ENCODE assay signal across 30 mouse cellular contexts in genomic region chr4:64811974-64812373, GRCm38 (mm10).
DNase-seq lines count a peak whose midpoint lies in the region; ATAC-seq and TF ChIP-seq lines count a peak whose summit lies in the region.
"Had no signal": no experiment of that assay in that cellular context is flagged by ENCODE, and none has a peak within 500 bp of the region (broad histone marks: within the 10 kb centered on the region; RNA-seq: fewer than 3 reads in every experiment).

No protein-coding gene starts in this region.

- DNase-seq in kidney, adult 11 months: peak; percentile 84
- DNase-seq in kidney, adult 2 months: peak; percentile 92
- DNase-seq in kidney, postnatal 0 days (ENCODE audit: low spot score): peak; percentile 14
- no peak for DNase-seq in spleen, postnatal 4 days (ENCODE audit: low spot score in 2 of 2)
- no peak for DNase-seq in thymus, postnatal 25 days
- no peak for DNase-seq in urinary bladder, postnatal 25 days (ENCODE audit: low spot score)
- DNase-seq: cerebellum, adult 18-20 months; cerebellum, postnatal 14 days; gastrocnemius, postnatal 14 days; heart, adult 11 months; liver; right cerebral cortex, adult 18-20 months; spleen, adult 18-20 months; thymus, adult 18-20 months; thymus, postnatal 4 days had no signal

- H3K4me3 ChIP-seq in kidney, embryonic 14.5 days (ENCODE audit: low read length): no peak overlapping the region
- no peak overlapping the region for H3K4me3 ChIP-seq in kidney, adult 2 months (ENCODE audit: insufficient read depth, low read depth, low read length)
- H3K4me3 ChIP-seq in kidney, postnatal 0 days (replicated peaks; ENCODE audit: low read depth, low read length): no peak overlapping the region
- no peak overlapping the region for H3K4me3 ChIP-seq in myocyte
- H3K4me3 ChIP-seq: erythroblast, embryonic 14.5 days; forebrain, embryonic 12.5 days; heart, embryonic 12.5 days; hindbrain, embryonic 12.5 days; intestine, embryonic 15.5 days; liver, embryonic 15.5 days; lung, embryonic 15.5 days; midbrain, embryonic 10.5 days; neural tube, embryonic 12.5 days had no signal

- no peak overlapping the region for H3ac ChIP-seq in myocyte (ENCODE audit: control insufficient read depth, insufficient read length)

- TF ChIP-seq CTCF in kidney, adult 2 months (conservative IDR thresholded peaks at IDR 0.05; ENCODE audit: insufficient read depth, insufficient read length, low read depth, low read length): no peak
- no peak for TF ChIP-seq CTCF in kidney, postnatal 0 days (IDR thresholded peaks at IDR 0.05; ENCODE audit: low read depth)

- no peak overlapping the region for H3K4me2 ChIP-seq in kidney, embryonic 14.5 days (replicated peaks; ENCODE audit: low read depth, low read length)
- H3K4me2 ChIP-seq in kidney, postnatal 0 days (ENCODE audit: low read length): no peak overlapping the region
- no peak overlapping the region for H3K4me2 ChIP-seq in myocyte (ENCODE audit: low read depth)
- H3K4me2 ChIP-seq: forebrain, embryonic 12.5 days; heart, embryonic 12.5 days; hindbrain, embryonic 12.5 days; intestine, embryonic 15.5 days; liver, embryonic 15.5 days; lung, embryonic 15.5 days; neural tube, embryonic 12.5 days had no signal

- no peaks in the 10 kb centered on the region for H3K79me2 ChIP-seq in myocyte (ENCODE audit: control insufficient read depth, insufficient read depth)

- no peak for ATAC-seq in kidney, embryonic 14.5 days (ENCODE audit: low FRiP score, low TSS enrichment)
- ATAC-seq in kidney, postnatal 0 days (replicated peaks; ENCODE audit: low FRiP score, low read depth): peak; percentile 95
- ATAC-seq: hindbrain, postnatal 0 days; intestine, embryonic 15.5 days; midbrain, embryonic 16.5 days had no signal

- no peak overlapping the region for H3K27ac ChIP-seq in kidney, embryonic 14.5 days (ENCODE audit: low read depth, low read length)
- no peak overlapping the region; the same call in 1 of the 2 replicates for H3K27ac ChIP-seq in kidney, adult 2 months (ENCODE audit: insufficient read depth, low read depth, low read length)
- no peak overlapping the region for H3K27ac ChIP-seq in kidney, postnatal 0 days
- H3K27ac ChIP-seq: forebrain, embryonic 12.5 days; hindbrain, embryonic 12.5 days; hindbrain, postnatal 0 days; intestine, embryonic 15.5 days; liver, embryonic 15.5 days; lung, embryonic 15.5 days; midbrain, embryonic 10.5 days; neural tube, embryonic 12.5 days; stomach, postnatal 0 days had no signal

- no peaks in the 10 kb centered on the region for H3K27me3 ChIP-seq in kidney, embryonic 14.5 days (ENCODE audit: control insufficient read depth, insufficient read depth, low read length)
- H3K27me3 ChIP-seq in kidney, adult 2 months (replicated peaks; ENCODE audit: control insufficient read depth, insufficient read depth, low read length): no peaks in the 10 kb centered on the region
- no peaks in the 10 kb centered on the region for H3K27me3 ChIP-seq in kidney, postnatal 0 days (ENCODE audit: insufficient read depth, low read length)
- no peaks in the 10 kb centered on the region for H3K27me3 ChIP-seq in myocyte (ENCODE audit: control insufficient read depth, insufficient read depth, insufficient read length)
- H3K27me3 ChIP-seq: forebrain, embryonic 12.5 days; heart, embryonic 12.5 days; hindbrain, embryonic 12.5 days; intestine, embryonic 15.5 days; liver, embryonic 15.5 days; lung, embryonic 15.5 days; neural tube, embryonic 12.5 days had no signal

- H3K9ac ChIP-seq in kidney, embryonic 14.5 days (ENCODE audit: low read depth, low read length): no peak overlapping the region
- no peak overlapping the region for H3K9ac ChIP-seq in kidney, postnatal 0 days (ENCODE audit: low read depth, low read length)
- H3K9ac ChIP-seq: forebrain, embryonic 12.5 days; heart, embryonic 12.5 days; hindbrain, embryonic 12.5 days; intestine, embryonic 15.5 days; liver, embryonic 15.5 days; lung, embryonic 15.5 days; neural tube, embryonic 12.5 days had no signal

- TF ChIP-seq POLR2A in kidney, adult 2 months (IDR thresholded peaks at IDR 0.05; ENCODE audit: low read depth, low read length): no peak
- no peak for TF ChIP-seq POLR2A in myocyte (IDR thresholded peaks at IDR 0.05; ENCODE audit: insufficient read length, low read depth)

- H3K9me3 ChIP-seq in kidney, embryonic 14.5 days (ENCODE audit: control insufficient read depth, low read length): no peaks in the 10 kb centered on the region
- H3K9me3 ChIP-seq in kidney, postnatal 0 days (replicated peaks; ENCODE audit: low read length): no peaks in the 10 kb centered on the region
- H3K9me3 ChIP-seq: forebrain, embryonic 12.5 days; heart, embryonic 12.5 days; hindbrain, embryonic 12.5 days; intestine, embryonic 15.5 days; liver, embryonic 15.5 days; lung, embryonic 15.5 days; midbrain, embryonic 10.5 days; neural tube, embryonic 12.5 days had no signal

- no peaks in the 10 kb centered on the region for H3K4me1 ChIP-seq in kidney, embryonic 14.5 days (ENCODE audit: control insufficient read depth, insufficient read depth, low read length)
- H3K4me1 ChIP-seq in kidney, adult 2 months (ENCODE audit: control insufficient read depth, insufficient read depth, low read length): no peaks in the 10 kb centered on the region
- no peaks in the 10 kb centered on the region for H3K4me1 ChIP-seq in kidney, postnatal 0 days (replicated peaks; ENCODE audit: insufficient read depth, low read length)
- H3K4me1 ChIP-seq: forebrain, embryonic 12.5 days; heart, embryonic 12.5 days; hindbrain, embryonic 12.5 days; intestine, embryonic 15.5 days; liver, embryonic 15.5 days; lung, embryonic 15.5 days; midbrain, embryonic 10.5 days; neural tube, embryonic 12.5 days had no signal

- no peaks in the 10 kb centered on the region for H3K36me3 ChIP-seq in kidney, embryonic 14.5 days (ENCODE audit: control insufficient read depth, insufficient read depth, low read length)
- no peaks in the 10 kb centered on the region for H3K36me3 ChIP-seq in kidney, adult 2 months (ENCODE audit: control insufficient read depth, insufficient read depth, low read length)
- H3K36me3 ChIP-seq in kidney, postnatal 0 days (ENCODE audit: insufficient read depth, low read length): no peaks in the 10 kb centered on the region
- no peaks in the 10 kb centered on the region for H3K36me3 ChIP-seq in myocyte (ENCODE audit: control insufficient read depth, insufficient read depth)
- H3K36me3 ChIP-seq: forebrain, embryonic 12.5 days; G1E; heart, embryonic 12.5 days; hindbrain, embryonic 12.5 days; intestine, embryonic 15.5 days; liver, embryonic 15.5 days; lung, embryonic 15.5 days; midbrain, embryonic 10.5 days; neural tube, embryonic 12.5 days had no signal

TF ChIP-seq in myocyte, 11 proteins besides CTCF, POLR2A, EP300 and RAD21:
- no peak for TF ChIP-seq SRF (IDR thresholded peaks at IDR 0.05; ENCODE audit: control insufficient read depth, insufficient read length, low read depth)
- TF ChIP-seq CEBPB (IDR thresholded peaks at IDR 0.05; ENCODE audit: insufficient read depth, poor library complexity, severe bottlenecking): peak; percentile 46; the same call in 1 of the 2 replicates
TF ChIP-seq in myocyte: peak in this region for 1.

Comparison
In these comparisons a context has a peak if more than half of its experiments do, and no peak if none do; other contexts are left out.
1. DNase-seq: peak in kidney, adult 11 months (single experiment), kidney, adult 2 months (single experiment) and kidney, postnatal 0 days (single experiment); none in spleen, postnatal 4 days (0 of 2), thymus, postnatal 25 days (single experiment) and urinary bladder, postnatal 25 days (single experiment).